Mouse (Mus musculus) embryonic facial prominence, embryonic 12.5 days (tissue): ENCODE measurements around the gene Cacna1i. TPM values are rescaled to one million over a fixed set of nuclear protein-coding genes. Genes with fewer than 3 reads are reported as not detected.

Source experiments
- ATAC-seq: fragments of 200-750 bp; cut with Nextera tagmentation; 2 replicates; pipeline ENCODE4 v1.8.0; 2017; ENCODE audit not compliant: insufficient number of reproducible peaks, insufficient read depth, low FRiP score, low TSS enrichment
- H3K27ac ChIP-seq: fragments of 300-500 bp; sonication (generic); 2 replicates; pipeline ENCODE4 v1.5.1; 2016; ENCODE audit warnings: mild to moderate bottlenecking
- H3K27me3 ChIP-seq: fragments of 300-500 bp; sonication (generic); 2 replicates; pipeline ENCODE4 v1.6.1; 2016; ENCODE audit warnings: mild to moderate bottlenecking, moderate library complexity
- H3K36me3 ChIP-seq: fragments of 300-500 bp; sonication (generic); 2 replicates; pipeline ENCODE4 v1.6.1; 2016; ENCODE audit warnings: mild to moderate bottlenecking
- H3K4me1 ChIP-seq: fragments of 300-500 bp; sonication (generic); 2 replicates; pipeline ENCODE4 v1.6.1; 2016
- H3K4me2 ChIP-seq: fragments of 300-500 bp; sonication (generic); replicated peaks from 2 replicates; pipeline ENCODE4 v1.6.1; 2016; ENCODE audit warnings: mild to moderate bottlenecking, moderate library complexity
- H3K4me3 ChIP-seq: fragments of 300-500 bp; sonication (generic); 2 replicates; pipeline ENCODE4 v1.5.1; 2016; ENCODE audit warnings: mild to moderate bottlenecking
- H3K9ac ChIP-seq: fragments of 300-500 bp; sonication (generic); 2 replicates; pipeline ENCODE4 v1.6.1; 2016; ENCODE audit warnings: mild to moderate bottlenecking, moderate library complexity
- H3K9me3 ChIP-seq: fragments of 300-500 bp; sonication (generic); 2 replicates; pipeline ENCODE4 v1.6.1; 2016; ENCODE audit warnings: mild to moderate bottlenecking, moderate library complexity
- WGBS: fragments of 180-500 bp; shearing (Covaris S2); methylation state at CpG from one replicate; pipeline ENCODE4 v1.1.7; 2016; 5-methylcytosine and 5-hydroxymethylcytosine counted together
- polyA plus RNA-seq: library from polyadenylated mRNA; unstranded; fragments of >200 nt; fragmentation: Nextera tagmentation; extraction: Ambion mirVana; gene quantifications from 2 replicates; pipeline ENCODE4 v1.2.1, GENCODE M21; 2016

Cacna1i gene
- 0.01 and 0.03 TPM in 2 replicates for polyA plus RNA-seq

- Histone ChIP-seq H3K36me3 (no peaks in the 10 kb centered on the region), H3K27ac (no peak within 1 kb of the TSS), H3K9ac (peak within 1 kb of the TSS; percentile 62), H3K4me2 (peak within 1 kb of the TSS; percentile 94), H3K4me1 (peaks cover 11% of the 10 kb centered on the region), H3K4me3 (peak within 1 kb of the TSS; percentile 48), H3K9me3 (no peaks in the 10 kb centered on the region), H3K27me3 (peaks cover 90% of the 10 kb centered on the region)
- 3% methylated on average over 41 of the region's 50 CpGs for WGBS
- no peak for ATAC-seq
Observed at GRCm38 (mm10) chr15:80286851-80287415, at the start of gene Cacna1i. TSS of gene Cacna1i (plus strand) at chr15:80287238.

GRCm38 (mm10) chr15:80248135-80248534 is 38.9 kb upstream of the Cacna1i start:
- peaks cover 61% of the 10 kb centered on the region for H3K36me3 ChIP-seq
- ATAC-seq = no peak
- 98% methylated on average over 12 of the region's 12 CpGs for WGBS
- no peaks in the 10 kb centered on the region for H3K27me3 ChIP-seq
- H3K9ac ChIP-seq = no peak overlapping the region
- no peak overlapping the region for H3K27ac ChIP-seq
- no peaks in the 10 kb centered on the region for H3K9me3 ChIP-seq
- no peak overlapping the region for H3K4me3 ChIP-seq
- H3K4me2 ChIP-seq = no peak overlapping the region
- peaks cover 5% of the 10 kb centered on the region for H3K4me1 ChIP-seq

- Histone ChIP-seq H3K27me3 (no peaks in the 10 kb centered on the region), H3K27ac (no peak overlapping the region), H3K4me3 (no peak overlapping the region), H3K4me1 (peaks cover 8% of the 10 kb centered on the region), H3K36me3 (peaks cover 58% of the 10 kb centered on the region), H3K9me3 (no peaks in the 10 kb centered on the region), H3K4me2 (no peak overlapping the region), H3K9ac (no peak overlapping the region)
- 95% methylated on average over 1 of the region's 1 CpGs for WGBS
- ATAC-seq = no peak
Observed at GRCm38 (mm10) chr15:80248596-80248995, 38.4 kb upstream of the Cacna1i start.

- no peak overlapping the region for H3K4me2 ChIP-seq
- no peak for ATAC-seq
- H3K4me3 ChIP-seq = no peak overlapping the region
- H3K9ac ChIP-seq = no peak overlapping the region
- no peaks in the 10 kb centered on the region for H3K27me3 ChIP-seq
- H3K27ac ChIP-seq = no peak overlapping the region
- H3K36me3 ChIP-seq = peaks cover 55% of the 10 kb centered on the region
- 94% methylated on average over 10 of the region's 10 CpGs for WGBS
- H3K4me1 ChIP-seq = peaks cover 15% of the 10 kb centered on the region
- H3K9me3 ChIP-seq = no peaks in the 10 kb centered on the region
Observed at GRCm38 (mm10) chr15:80249672-80250071, 37.4 kb upstream of the Cacna1i start.

GRCm38 (mm10) chr15:80250586-80250985 is 36.5 kb upstream of the Cacna1i start:
- H3K36me3 ChIP-seq = peaks cover 54% of the 10 kb centered on the region
- H3K4me3 ChIP-seq = no peak overlapping the region
- WGBS = 95% methylated on average over 6 of the region's 6 CpGs
- no peaks in the 10 kb centered on the region for H3K9me3 ChIP-seq
- H3K27ac ChIP-seq = no peak overlapping the region
- H3K4me2 ChIP-seq = no peak overlapping the region
- H3K9ac ChIP-seq = no peak overlapping the region
- peaks cover 15% of the 10 kb centered on the region for H3K4me1 ChIP-seq
- no peak for ATAC-seq
- H3K27me3 ChIP-seq = no peaks in the 10 kb centered on the region

- no peak for ATAC-seq
- no peak overlapping the region for H3K4me3 ChIP-seq
- no peaks in the 10 kb centered on the region for H3K9me3 ChIP-seq
- H3K4me1 ChIP-seq = peaks cover 36% of the 10 kb centered on the region
- no peak overlapping the region for H3K9ac ChIP-seq
- no peaks in the 10 kb centered on the region for H3K27me3 ChIP-seq
- H3K27ac ChIP-seq = peak overlapping the region; percentile 99
- peak overlapping the region; percentile 84; the same call in 1 of the 2 replicates for H3K4me2 ChIP-seq
- peaks cover 52% of the 10 kb centered on the region for H3K36me3 ChIP-seq
- 11% methylated on average over 2 of the region's 2 CpGs for WGBS
Observed at GRCm38 (mm10) chr15:80253530-80253929, 33.5 kb upstream of the Cacna1i start.

GRCm38 (mm10) chr15:80254207-80254606 is 32.8 kb upstream of the Cacna1i start:
- no peaks in the 10 kb centered on the region for H3K27me3 ChIP-seq
- peaks cover 38% of the 10 kb centered on the region for H3K4me1 ChIP-seq
- H3K36me3 ChIP-seq = peaks cover 50% of the 10 kb centered on the region
- peak overlapping the region; percentile 72 for H3K9ac ChIP-seq
- H3K9me3 ChIP-seq = no peaks in the 10 kb centered on the region
- peak overlapping the region; percentile 99 for H3K27ac ChIP-seq
- no peak for ATAC-seq
- H3K4me3 ChIP-seq = peak overlapping the region; percentile 99
- H3K4me2 ChIP-seq = peak overlapping the region; percentile 84
- WGBS = 50% methylated on average over 6 of the region's 6 CpGs

GRCm38 (mm10) chr15:80254847-80255645 is 32.0 kb upstream of the Cacna1i start, which contains the start of gene Atf4:
TSS of gene Atf4 (plus strand) at chr15:80255184.
- under 1% methylated on average over 62 of the region's 62 CpGs for WGBS
- peaks cover 38% of the 10 kb centered on the region for H3K4me1 ChIP-seq

GRCm38 (mm10) chr15:80255646-80256121 is 31.4 kb upstream of the Cacna1i start:
- H3K36me3 ChIP-seq = peaks cover 49% of the 10 kb centered on the region
- WGBS = under 1% methylated on average over 51 of the region's 51 CpGs
- no peaks in the 10 kb centered on the region for H3K9me3 ChIP-seq
- H3K4me3 ChIP-seq = peak overlapping the region; percentile 99
- H3K27me3 ChIP-seq = no peaks in the 10 kb centered on the region
- peak overlapping the region; percentile 88 for H3K4me2 ChIP-seq
- peak; percentile 5 for ATAC-seq
- H3K27ac ChIP-seq = peak overlapping the region; percentile 99
- H3K9ac ChIP-seq = peak overlapping the region; percentile 100
- H3K4me1 ChIP-seq = peaks cover 38% of the 10 kb centered on the region

More at GRCm38 (mm10) chr15:80254847-80255645, 32.0 kb upstream of the Cacna1i start, which contains the start of gene Atf4:
- Histone ChIP-seq H3K4me2 (peak within 1 kb of the TSS; percentile 88), H3K27me3 (no peaks in the 10 kb centered on the region), H3K36me3 (peaks cover 50% of the 10 kb centered on the region), H3K4me3 (peak within 1 kb of the TSS; percentile 99), H3K9ac (peak within 1 kb of the TSS; percentile 100), H3K9me3 (no peaks in the 10 kb centered on the region), H3K27ac (peak within 1 kb of the TSS; percentile 99)
- peak; percentile 95 for ATAC-seq

GRCm38 (mm10) chr15:80256242-80256641 is 30.8 kb upstream of the Cacna1i start:
- Histone ChIP-seq H3K4me3 (peak overlapping the region; percentile 99), H3K4me1 (peaks cover 38% of the 10 kb centered on the region), H3K27ac (peak overlapping the region; percentile 99), H3K36me3 (peaks cover 46% of the 10 kb centered on the region), H3K9me3 (no peaks in the 10 kb centered on the region), H3K4me2 (peak overlapping the region; percentile 88), H3K27me3 (no peaks in the 10 kb centered on the region), H3K9ac (peak overlapping the region; percentile 100)
- no peak for ATAC-seq
- WGBS = 14% methylated on average over 16 of the region's 16 CpGs

GRCm38 (mm10) chr15:80256656-80257601 is 30.1 kb upstream of the Cacna1i start:
- WGBS = 66% methylated on average over 12 of the region's 12 CpGs
- H3K4me1 ChIP-seq = peaks cover 38% of the 10 kb centered on the region
- H3K4me2 ChIP-seq = peak overlapping the region; percentile 88
- no peaks in the 10 kb centered on the region for H3K27me3 ChIP-seq
- H3K27ac ChIP-seq = peak overlapping the region; percentile 99
- peaks cover 49% of the 10 kb centered on the region for H3K36me3 ChIP-seq
- no peaks in the 10 kb centered on the region for H3K9me3 ChIP-seq
- peak overlapping the region; percentile 100 for H3K9ac ChIP-seq
- H3K4me3 ChIP-seq = peak overlapping the region; percentile 99
- no peak for ATAC-seq
